ENCODE assay signal across 12 mouse cellular contexts in the genomic region with DNA sequence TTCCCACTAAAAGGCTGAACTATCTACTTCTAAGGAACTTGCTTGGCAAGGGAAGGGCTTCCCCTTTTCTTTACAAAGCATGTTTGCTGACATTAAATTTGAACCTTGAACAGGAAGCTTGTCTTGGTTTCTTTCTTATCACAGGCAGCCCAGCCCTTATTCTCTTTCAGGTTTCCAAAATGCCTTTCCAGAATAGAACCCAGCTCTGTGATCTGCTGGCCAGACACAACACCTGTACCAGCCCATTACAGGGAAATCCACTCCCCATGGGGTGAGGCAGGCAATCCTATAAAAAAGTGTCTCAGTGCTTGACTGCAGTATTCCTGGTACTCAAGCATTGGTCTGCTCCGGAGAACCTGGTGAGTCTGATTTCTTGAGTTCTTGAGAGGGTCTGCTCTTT. TPM values are rescaled to one million over a fixed set of nuclear protein-coding genes. Genes with fewer than 3 reads are reported as not detected.
"Had no signal": no experiment of that assay in that cellular context is flagged by ENCODE, and none has a peak within 500 bp of the region (broad histone marks: within the 10 kb centered on the region; RNA-seq: fewer than 3 reads in every experiment).

TSS of gene Sprr2a3 (plus strand) at position 317 of the 400 bp plus-strand sequence.

RNA-seq across cellular contexts. Expression of gene Sprr2a3, which starts in this region (rescaled TPM):
- polyA plus RNA-seq: forebrain, embryonic 16.5 days; frontal cortex, adult 2 months; heart, embryonic 10.5 days; heart, embryonic 12.5 days; heart, embryonic 14.5 days; hindbrain, embryonic 11.5 days; hindbrain, embryonic 13.5 days; hindbrain, embryonic 15.5 days; hindbrain, postnatal 0 days; kidney, embryonic 14.5 days; limb, embryonic 11.5 days; limb, embryonic 13.5 days had no signal
